ENCODE assay signal across 9 mouse cellular contexts in the genomic region with DNA sequence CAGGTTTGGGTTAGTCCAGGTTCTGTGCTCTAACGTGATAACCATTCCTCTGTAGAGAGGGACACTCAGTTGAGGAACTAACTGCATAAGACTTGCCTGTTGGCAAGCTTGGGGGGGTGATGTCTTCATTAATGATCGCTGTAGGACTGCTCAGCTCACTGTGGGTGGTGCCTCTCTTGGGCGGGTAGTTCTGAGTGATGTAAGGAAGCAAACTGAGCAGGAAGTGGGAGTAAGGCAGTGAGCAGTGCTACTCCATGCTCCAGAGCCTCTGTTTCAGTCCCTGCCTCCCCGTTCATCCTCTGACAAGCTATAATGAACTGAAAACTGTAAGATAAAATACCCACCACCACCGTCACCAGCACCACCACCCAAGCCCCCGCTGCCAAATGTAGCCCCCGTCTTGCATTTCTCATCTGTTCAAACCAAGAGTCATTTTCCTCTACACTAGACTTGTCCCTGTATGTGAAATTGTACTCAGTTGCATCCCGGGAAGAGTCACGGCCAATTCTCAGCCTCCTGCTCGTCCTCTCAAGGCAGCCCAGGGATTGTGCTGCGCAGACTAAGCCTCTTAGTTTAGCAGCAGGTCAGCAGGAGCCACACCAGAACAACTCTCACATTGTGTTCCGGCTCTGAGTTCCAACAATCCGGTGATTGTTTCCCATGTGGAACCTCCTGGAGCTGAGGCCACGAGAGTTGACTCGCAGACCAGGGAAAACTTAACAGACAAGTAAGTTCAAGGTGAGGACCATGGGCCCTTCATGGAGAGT. TPM values are rescaled to one million over a fixed set of nuclear protein-coding genes. Genes with fewer than 3 reads are reported as not detected.
DNase-seq lines count a peak whose midpoint lies in the region; ATAC-seq lines count a peak whose summit lies in the region.
"Had no signal": no experiment of that assay in that cellular context is flagged by ENCODE, and none has a peak within 500 bp of the region (broad histone marks: within the 10 kb centered on the region; RNA-seq: fewer than 3 reads in every experiment).

No protein-coding gene starts in this region.

- no peaks in the 10 kb centered on the region for H3K36me3 ChIP-seq in heart, embryonic 12.5 days
- no peaks in the 10 kb centered on the region for H3K36me3 ChIP-seq in midbrain, embryonic 12.5 days

- no peak overlapping the region for H3K9ac ChIP-seq in heart, embryonic 12.5 days
- no peak overlapping the region for H3K9ac ChIP-seq in midbrain, embryonic 12.5 days (replicated peaks)

- WGBS in heart, embryonic 12.5 days, result 47% methylated on average over 15 of the region's 15 CpGs
- WGBS in midbrain, embryonic 12.5 days, result 26% methylated on average over 15 of the region's 15 CpGs

- no peak overlapping the region for H3K4me3 ChIP-seq in heart, embryonic 12.5 days
- no peak overlapping the region for H3K4me3 ChIP-seq in midbrain, embryonic 12.5 days

- DNase-seq in layer of hippocampus, adult 11-12 months (ENCODE audit: low spot score), result peak; percentile 10
- DNase-seq in layer of hippocampus, postnatal 36 days, result no peak
- peak; percentile 58 for DNase-seq in embryo, embryonic 10.5 days (ENCODE audit: low spot score)
- DNase-seq in T-cell, adult 2 months (ENCODE audit: low spot score), result no peak
- no peak for DNase-seq in spleen, postnatal 36 days (ENCODE audit: low spot score in 2 of 2)
- DNase-seq in spleen, postnatal 10 days (ENCODE audit: low spot score in 2 of 2), result no peak

- ATAC-seq in heart, embryonic 12.5 days (ENCODE audit: insufficient number of reproducible peaks, low FRiP score), result no peak
- ATAC-seq in midbrain, embryonic 12.5 days (ENCODE audit: low FRiP score, low read depth), result peak; percentile 74
- ATAC-seq: inflammation-experienced regulatory T-cells, adult 6 months had no signal

- no peaks in the 10 kb centered on the region for H3K9me3 ChIP-seq in heart, embryonic 12.5 days (replicated peaks)
- H3K9me3 ChIP-seq in midbrain, embryonic 12.5 days, result peaks cover 3% of the 10 kb centered on the region; the same call in 1 of the 2 replicates

- no peaks in the 10 kb centered on the region for H3K27me3 ChIP-seq in heart, embryonic 12.5 days (replicated peaks)
- no peaks in the 10 kb centered on the region for H3K27me3 ChIP-seq in midbrain, embryonic 12.5 days

- no peak overlapping the region for H3K4me2 ChIP-seq in heart, embryonic 12.5 days
- H3K4me2 ChIP-seq in midbrain, embryonic 12.5 days (replicated peaks), result no peak overlapping the region

- peaks cover 26% of the 10 kb centered on the region for H3K4me1 ChIP-seq in heart, embryonic 12.5 days (replicated peaks)
- peaks cover 25% of the 10 kb centered on the region for H3K4me1 ChIP-seq in midbrain, embryonic 12.5 days

- peak overlapping the region; percentile 40; the same call in 1 of the 2 replicates for H3K27ac ChIP-seq in heart, embryonic 12.5 days (ENCODE audit: poor library complexity, severe bottlenecking)
- H3K27ac ChIP-seq in midbrain, embryonic 12.5 days (replicated peaks), result peak overlapping the region; percentile 63

RNA-seq across cellular contexts. Expression of gene Spata13, which starts 46.9 kb away (rescaled TPM):
- total RNA-seq in layer of hippocampus, postnatal 36 days (2021), result 10 to 100 TPM; 25.6 to 31.8 TPM
- polyA plus RNA-seq in heart, embryonic 12.5 days (2016; fragmentation: Nextera tagmentation; extraction: Ambion mirVana), result 21.0 and 22.4 TPM in 2 replicates
- polyA plus RNA-seq in midbrain, embryonic 12.5 days (2016; fragmentation: Nextera tagmentation; extraction: Ambion mirVana), result 79.6 and 84.9 TPM in 2 replicates

Comparison
In these comparisons a context has a peak if more than half of its experiments do, and no peak if none do; other contexts are left out.
1. DNase-seq: peak in layer of hippocampus, adult 11-12 months (single experiment) and embryo, embryonic 10.5 days (single experiment); none in layer of hippocampus, postnatal 36 days (0 of 2), T-cell, adult 2 months (single experiment), spleen, postnatal 36 days (0 of 2) and spleen, postnatal 10 days (0 of 2).